Mouse (Mus musculus) MN1 (cell line): Measurements from ENCODE around the gene Rbbp5.

ENCODE experiments used
- DNase-seq: peaks from one replicate; pipeline ENCODE4 v3.0.0-alpha.2; 2016; ENCODE audit warnings: low spot score

Rbbp5 gene

GRCm38 (mm10) chr1:132541171-132541823 is 64.1 kb downstream of the Rbbp5 start:
- DNase-seq = no peak

GRCm38 (mm10) chr1:132541824-132542599 is 64.8 kb downstream of the Rbbp5 start:
- no peak for DNase-seq

GRCm38 (mm10) chr1:132542762-132543306 is 65.7 kb downstream of the Rbbp5 start, which contains the start of gene Cntn2:
TSS of gene Cntn2 (minus strand) at chr1:132543256.
- DNase-seq = peak; percentile 82

- peak; percentile 62 for DNase-seq
These were observed 66.6 kb downstream of the Rbbp5 start for GRCm38 (mm10) chr1:132543789-132544188.
